Mouse (Mus musculus) intestine, postnatal 0 days (tissue): Measurements from ENCODE around the gene Slc47a2. TPM values are rescaled to one million over a fixed set of nuclear protein-coding genes. Genes with fewer than 3 reads are reported as not detected.
A peak's percentile ranks its signal among the peaks of the same experiment; 100 is the strongest.

ENCODE experiments used
- ATAC-seq: fragments of 200-750 bp; cut with Nextera tagmentation; 2 replicates; pipeline ENCODE4 v1.8.0; 2017; ENCODE audit warnings: mild to moderate bottlenecking, moderate TSS enrichment, moderate library complexity
- H3K27ac ChIP-seq: fragments of 300-500 bp; sonication (generic); 2 replicates; pipeline ENCODE4 v1.5.1; 2014; ENCODE audit warnings: mild to moderate bottlenecking, low read depth, low read length, moderate library complexity
- H3K27me3 ChIP-seq: fragments of 300-500 bp; sonication (generic); replicated peaks from 2 replicates; pipeline ENCODE4 v1.6.1; 2014; ENCODE audit warnings: low read length, mixed read lengths; ENCODE audit not compliant: control insufficient read depth, insufficient read depth
- H3K36me3 ChIP-seq: fragments of 300-500 bp; sonication (generic); 2 replicates; pipeline ENCODE4 v1.6.1; 2014; ENCODE audit warnings: mild to moderate bottlenecking, moderate library complexity; ENCODE audit not compliant: control insufficient read depth, insufficient read depth
- H3K4me1 ChIP-seq: fragments of 300-500 bp; sonication (generic); replicated peaks from 2 replicates; pipeline ENCODE4 v1.6.1; 2014; ENCODE audit warnings: antibody characterized with exemption, low read length, mixed read lengths; ENCODE audit not compliant: control insufficient read depth, insufficient read depth
- H3K4me2 ChIP-seq: fragments of 300-500 bp; sonication (generic); replicated peaks from 2 replicates; pipeline ENCODE4 v1.6.1; 2014; ENCODE audit warnings: low read depth, mild to moderate bottlenecking, moderate library complexity
- H3K4me3 ChIP-seq: fragments of 300-500 bp; sonication (generic); 2 replicates; pipeline ENCODE4 v1.5.1; 2014; ENCODE audit warnings: low read depth, low read length
- H3K9ac ChIP-seq: fragments of 300-500 bp; sonication (generic); 2 replicates; pipeline ENCODE4 v1.6.1; 2014; ENCODE audit warnings: mild to moderate bottlenecking, low read depth, low read length
- H3K9me3 ChIP-seq: fragments of 300-500 bp; sonication (generic); 2 replicates; pipeline ENCODE4 v1.6.1; 2016; ENCODE audit warnings: mixed run types; ENCODE audit not compliant: control insufficient read depth
- CTCF ChIP-seq: sonication (generic); IDR thresholded peaks from 2 replicates; pipeline ENCODE4 v1.5.1; 2016; ENCODE audit warnings: low read depth, mild to moderate bottlenecking, control low read depth, antibody characterized with exemption, moderate library complexity
- WGBS: fragments of 180-500 bp; shearing (Covaris S2); extraction: QIAGEN DNeasy Blood & Tissue Kit; methylation state at CpG from one replicate; pipeline ENCODE4 v1.1.7; 2014; 5-methylcytosine and 5-hydroxymethylcytosine counted together
- polyA plus RNA-seq: library from polyadenylated mRNA; unstranded; fragments of >200 nt; fragmentation: Nextera tagmentation; extraction: Ambion mirVana; gene quantifications from 2 replicates; pipeline ENCODE4 v1.2.1, GENCODE M21; 2015

Gene Slc47a2
- polyA plus RNA-seq, 1 experiment from 2014 or later: not detected

GRCm38 (mm10) chr11:61268626-61269349 is 73.9 kb downstream of the Slc47a2 start:
- no peak for ATAC-seq
- no peak overlapping the region for H3K4me2 ChIP-seq
- H3K4me1 ChIP-seq: peaks cover 5% of the 10 kb centered on the region; the same call in 1 of the 2 replicates
- TF ChIP-seq CTCF: no peak
- H3K27me3 ChIP-seq: no peaks in the 10 kb centered on the region
- no peak overlapping the region for H3K4me3 ChIP-seq
- 55% methylated on average over 6 of the region's 6 CpGs for WGBS
- no peak overlapping the region for H3K9ac ChIP-seq
- no peak overlapping the region for H3K27ac ChIP-seq
- H3K36me3 ChIP-seq: peaks cover 11% of the 10 kb centered on the region
- H3K9me3 ChIP-seq: no peaks in the 10 kb centered on the region

- H3K27me3 ChIP-seq: no peaks in the 10 kb centered on the region
- no peaks in the 10 kb centered on the region for H3K9me3 ChIP-seq
- peak within 1 kb of the TSS; percentile 87 for H3K9ac ChIP-seq
- peak within 1 kb of the TSS; percentile 100 for H3K27ac ChIP-seq
- ATAC-seq: peak; percentile 97
- WGBS: under 1% methylated on average over 58 of the region's 58 CpGs
- H3K4me3 ChIP-seq: peak within 1 kb of the TSS; percentile 72
- H3K4me1 ChIP-seq: peaks cover 5% of the 10 kb centered on the region; the same call in 1 of the 2 replicates
- TF ChIP-seq CTCF: peak; percentile 41; the same call in 1 of the 2 replicates
- peak within 1 kb of the TSS; percentile 80 for H3K4me2 ChIP-seq
- H3K36me3 ChIP-seq: peaks cover 30% of the 10 kb centered on the region
Observed at GRCm38 (mm10) chr11:61266551-61267533, 75.8 kb downstream of the Slc47a2 start, which contains the start of gene Aldh3a2. Gene Aldh3a2, minus strand, starts transcription at chr11:61267464.

DNA sequence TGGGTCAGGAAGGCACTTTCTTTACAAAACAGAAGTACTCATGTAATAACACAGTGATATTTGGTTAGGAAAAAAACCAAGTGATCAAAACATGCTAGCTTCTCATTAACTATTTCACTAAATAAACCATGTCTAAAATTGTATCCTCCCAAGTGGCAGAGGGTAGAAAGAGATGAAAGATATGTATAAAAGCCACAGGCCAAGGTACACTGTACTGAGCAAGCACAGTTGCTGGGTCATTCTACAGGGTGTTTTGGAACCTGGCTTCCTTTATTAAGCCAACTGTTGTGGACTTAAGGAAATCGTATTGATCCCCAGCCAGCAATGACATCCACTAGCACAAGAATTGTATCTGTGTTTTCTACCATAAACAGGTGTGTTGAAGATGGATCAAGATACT is 78.8 kb downstream of the Slc47a2 start:
- Histone ChIP-seq H3K4me3 (no peak overlapping the region), H3K9ac (no peak overlapping the region), H3K9me3 (no peaks in the 10 kb centered on the region), H3K27ac (no peak overlapping the region), H3K4me2 (no peak overlapping the region), H3K27me3 (no peaks in the 10 kb centered on the region), H3K36me3 (peaks cover 50% of the 10 kb centered on the region), H3K4me1 (peaks cover 5% of the 10 kb centered on the region; the same call in 1 of the 2 replicates)
- 68% methylated on average over 1 of the region's 1 CpGs for WGBS
- no peak for ATAC-seq
- no peak for TF ChIP-seq CTCF

GRCm38 (mm10) chr11:61262516-61262915 is 80.1 kb downstream of the Slc47a2 start:
- H3K4me3 ChIP-seq: no peak overlapping the region
- peaks cover 5% of the 10 kb centered on the region; the same call in 1 of the 2 replicates for H3K4me1 ChIP-seq
- WGBS: 95% methylated on average over 14 of the region's 14 CpGs
- peaks cover 62% of the 10 kb centered on the region for H3K36me3 ChIP-seq
- no peak overlapping the region for H3K4me2 ChIP-seq
- no peaks in the 10 kb centered on the region for H3K9me3 ChIP-seq
- no peak overlapping the region for H3K27ac ChIP-seq
- no peak overlapping the region for H3K9ac ChIP-seq
- ATAC-seq: no peak
- H3K27me3 ChIP-seq: no peaks in the 10 kb centered on the region
- no peak for TF ChIP-seq CTCF

DNA sequence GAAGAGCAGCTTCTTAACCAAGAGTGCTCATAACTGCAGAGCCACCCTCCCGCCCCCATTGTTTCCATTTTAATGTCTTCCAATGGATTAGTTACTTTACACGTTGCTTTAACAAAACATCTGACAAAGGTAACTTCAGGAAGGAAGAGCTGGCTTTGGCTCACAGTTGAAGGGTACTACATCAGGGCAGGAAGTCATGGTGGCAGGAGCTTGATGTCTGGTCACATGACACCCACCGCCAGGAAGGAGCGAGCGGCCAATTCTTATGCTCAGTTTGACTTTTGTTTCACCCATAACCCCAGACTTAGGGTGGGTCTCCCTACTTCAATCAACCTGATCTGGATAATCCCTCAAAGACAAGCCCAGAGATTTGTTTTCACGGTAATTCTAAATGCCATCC is 83.6 kb downstream of the Slc47a2 start:
- TF ChIP-seq CTCF: no peak
- Histone ChIP-seq H3K36me3 (peaks cover 84% of the 10 kb centered on the region), H3K27ac (no peak overlapping the region), H3K4me2 (no peak overlapping the region), H3K4me3 (no peak overlapping the region), H3K4me1 (no peaks in the 10 kb centered on the region), H3K9ac (no peak overlapping the region), H3K27me3 (no peaks in the 10 kb centered on the region), H3K9me3 (no peaks in the 10 kb centered on the region)
- ATAC-seq: no peak
- WGBS: 94% methylated on average over 6 of the region's 6 CpGs

DNA sequence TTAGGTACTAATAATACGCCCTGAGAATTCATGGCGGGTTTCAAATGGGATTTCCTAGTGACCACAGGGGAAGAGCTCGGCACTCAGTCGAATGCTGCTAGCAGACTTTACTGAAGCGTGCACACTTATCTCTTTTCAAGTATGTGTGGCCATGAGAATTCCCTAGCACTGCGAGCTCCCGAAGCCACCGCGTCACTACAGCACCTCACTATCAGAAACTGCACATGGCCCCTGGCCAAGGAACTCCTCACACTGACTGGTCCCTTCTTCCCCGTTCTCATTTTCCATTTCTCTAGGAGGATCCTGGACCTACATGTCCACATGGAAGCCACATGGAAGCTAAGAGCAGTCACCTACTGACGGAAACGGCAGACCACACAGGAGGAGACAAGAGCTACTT is 89.9 kb downstream of the Slc47a2 start:
- no peak for ATAC-seq
- WGBS: 95% methylated on average over 12 of the region's 12 CpGs
- no peaks in the 10 kb centered on the region for H3K27me3 ChIP-seq
- H3K4me1 ChIP-seq: no peaks in the 10 kb centered on the region
- peaks cover 90% of the 10 kb centered on the region for H3K36me3 ChIP-seq
- H3K27ac ChIP-seq: no peak overlapping the region
- H3K4me2 ChIP-seq: no peak overlapping the region
- no peaks in the 10 kb centered on the region for H3K9me3 ChIP-seq
- no peak for TF ChIP-seq CTCF
- H3K4me3 ChIP-seq: no peak overlapping the region
- H3K9ac ChIP-seq: no peak overlapping the region
